Mouse (Mus musculus) olfactory bulb, adult 2 months (tissue): ENCODE data around the gene Cdkn2d.

Source experiments
- CTCF ChIP-seq: fragments of 200-500 bp; IDR thresholded peaks from 2 replicates; pipeline ENCODE4 v1.5.1; 2012; ENCODE audit warnings: low read depth, mild to moderate bottlenecking, low read length, moderate library complexity; ENCODE audit not compliant: insufficient read depth
- POLR2A ChIP-seq: fragments of 200-500 bp; IDR thresholded peaks from 2 replicates; pipeline ENCODE4 v1.6.1; 2012; ENCODE audit warnings: mild to moderate bottlenecking, low read depth, low read length, moderate library complexity; ENCODE audit not compliant: insufficient read depth

DNA sequence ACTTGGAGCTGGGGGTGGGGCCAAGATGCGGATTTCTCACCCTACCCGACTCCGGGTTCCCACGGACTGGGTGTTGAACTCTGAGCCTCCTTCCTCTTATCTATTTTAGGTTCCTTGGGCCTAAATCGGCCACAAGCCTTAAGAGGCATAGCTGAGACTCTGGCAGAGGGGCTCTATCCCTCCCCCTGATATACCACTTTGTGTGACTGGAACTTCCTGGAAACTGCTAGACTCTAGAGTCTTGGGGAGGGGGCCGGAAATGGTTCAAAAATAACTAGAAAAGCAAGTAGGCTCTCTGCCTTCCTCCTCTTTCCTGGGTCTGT, 30.3 kb upstream of the Cdkn2d start:
- no peak for TF ChIP-seq CTCF
- no peak for TF ChIP-seq POLR2A
